Mouse (Mus musculus) liver, adult (tissue): ENCODE data around the gene Hspa12a.
A peak's percentile ranks its signal among the peaks of the same experiment; 100 is the strongest.

ENCODE experiments used
- GATA4 ChIP-seq: IDR thresholded peaks from 2 replicates; pipeline ENCODE4 v1.6.1; 2014; ENCODE audit warnings: mild to moderate bottlenecking, low read length; ENCODE audit not compliant: insufficient replicate concordance

Gene Hspa12a

DNA sequence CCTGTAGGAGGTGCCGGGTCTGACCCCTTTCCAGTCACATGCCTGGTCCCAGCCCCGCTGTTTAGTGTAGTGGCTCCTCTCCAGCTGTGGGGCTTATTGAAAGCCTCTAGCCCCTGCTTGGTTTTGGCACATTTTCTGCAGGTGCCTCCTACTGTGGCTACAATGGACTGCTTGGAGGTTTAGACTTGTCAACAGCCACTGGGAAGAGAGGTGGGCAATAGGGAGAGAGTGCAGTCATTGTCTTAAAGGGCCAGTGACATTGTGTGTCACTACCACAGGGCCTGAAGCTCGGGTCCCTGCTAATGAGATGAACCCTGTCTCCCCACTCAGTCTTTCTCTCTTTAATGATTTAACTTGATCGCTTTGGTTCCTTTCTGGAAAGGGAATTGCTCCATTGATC, 10.4 kb downstream of the Hspa12a start:
- no peak for TF ChIP-seq GATA4

DNA sequence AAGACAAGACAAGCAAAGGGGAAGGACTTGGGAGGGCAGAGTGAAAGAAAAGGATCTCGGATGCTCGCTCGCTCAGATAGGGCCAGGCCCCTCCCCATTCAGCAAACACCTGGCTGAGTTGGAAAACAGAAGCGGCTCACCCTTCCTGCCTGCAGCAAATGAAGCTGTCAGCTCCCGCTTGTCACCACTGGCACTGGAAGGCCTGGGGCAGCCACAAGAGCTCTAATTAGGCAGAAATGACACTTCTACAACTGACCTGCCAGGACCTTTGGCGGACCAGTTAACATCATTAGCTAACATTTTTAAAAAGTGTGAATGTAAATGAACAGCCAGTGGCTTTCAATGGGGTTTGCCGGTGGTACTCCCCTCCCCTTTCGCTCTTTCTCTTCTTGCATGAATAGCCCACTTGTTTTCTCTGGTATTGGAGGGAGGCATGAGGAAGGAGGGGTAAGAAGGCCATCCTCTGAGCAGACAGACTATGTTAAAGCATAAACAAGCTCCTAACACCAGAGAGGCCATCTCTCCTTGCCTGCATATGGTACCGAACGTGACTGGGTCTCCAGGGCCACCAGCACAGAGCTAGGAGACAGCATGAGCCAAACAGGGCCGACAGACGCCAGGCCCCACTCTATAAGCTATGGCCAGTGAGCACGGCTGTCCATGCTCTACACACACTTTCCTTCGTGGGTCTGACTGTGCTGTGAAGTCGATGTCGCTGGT, 12.2 kb downstream of the Hspa12a start:
- TF ChIP-seq GATA4, result no peak

DNA sequence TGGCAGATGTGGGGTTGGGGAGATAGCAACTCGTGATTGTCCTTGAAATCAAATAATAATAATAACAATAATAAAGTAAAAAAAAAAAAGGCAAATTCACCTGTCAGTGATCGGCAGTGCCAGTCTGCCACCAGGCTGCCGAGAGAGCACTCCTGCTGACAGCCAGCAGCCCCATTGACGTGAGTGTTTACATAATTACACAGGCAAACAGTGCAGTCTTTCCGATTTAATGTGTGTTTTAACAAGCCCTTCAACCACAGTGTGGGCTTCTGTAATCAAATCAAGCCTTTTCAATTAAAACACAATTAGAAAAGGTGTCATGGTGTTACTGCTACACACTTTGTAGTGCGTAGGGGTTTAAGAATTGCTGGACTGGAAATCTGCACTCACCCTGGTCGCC, 24.3 kb downstream of the Hspa12a start:
- no peak for TF ChIP-seq GATA4

DNA sequence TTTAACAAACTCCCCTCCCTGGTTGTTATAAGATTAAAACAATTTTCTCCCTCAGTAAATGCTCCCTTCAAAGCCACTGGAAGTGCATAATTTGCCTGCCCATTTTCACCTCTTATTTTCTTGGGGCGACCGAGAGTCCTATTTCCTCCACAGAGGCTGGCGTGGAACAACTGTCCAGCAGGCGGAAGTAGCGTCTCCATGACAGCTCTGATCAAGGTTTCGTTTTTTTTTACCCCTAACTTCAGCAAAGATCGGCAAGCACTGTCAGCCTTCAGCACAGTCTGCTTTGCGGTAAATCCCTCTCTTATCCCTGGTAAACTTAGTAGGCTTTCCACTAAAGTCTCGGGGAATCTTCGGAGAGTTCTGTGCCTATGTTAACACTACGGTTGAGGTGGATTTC, 24.9 kb downstream of the Hspa12a start:
- TF ChIP-seq GATA4, result no peak

DNA sequence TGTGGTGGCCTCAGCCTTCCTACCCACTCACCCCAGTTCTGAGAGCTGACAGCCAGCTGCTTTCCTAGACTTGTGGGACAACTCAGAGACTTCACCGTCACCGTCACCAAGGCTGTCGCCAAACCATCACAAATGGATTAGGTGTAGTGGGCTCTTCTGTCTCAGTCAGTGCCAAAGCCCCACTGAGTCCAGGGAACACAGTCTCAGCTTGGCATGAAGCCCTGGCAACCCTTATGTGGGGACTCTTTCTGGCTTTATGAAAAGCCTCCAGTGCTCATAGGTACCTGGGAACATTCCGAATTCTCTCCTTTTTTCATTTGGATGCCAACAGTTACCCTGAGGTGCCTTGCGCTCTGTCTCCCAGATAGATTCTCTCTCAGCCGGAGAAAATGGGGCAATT, 30.2 kb downstream of the Hspa12a start:
- TF ChIP-seq GATA4, result no peak

DNA sequence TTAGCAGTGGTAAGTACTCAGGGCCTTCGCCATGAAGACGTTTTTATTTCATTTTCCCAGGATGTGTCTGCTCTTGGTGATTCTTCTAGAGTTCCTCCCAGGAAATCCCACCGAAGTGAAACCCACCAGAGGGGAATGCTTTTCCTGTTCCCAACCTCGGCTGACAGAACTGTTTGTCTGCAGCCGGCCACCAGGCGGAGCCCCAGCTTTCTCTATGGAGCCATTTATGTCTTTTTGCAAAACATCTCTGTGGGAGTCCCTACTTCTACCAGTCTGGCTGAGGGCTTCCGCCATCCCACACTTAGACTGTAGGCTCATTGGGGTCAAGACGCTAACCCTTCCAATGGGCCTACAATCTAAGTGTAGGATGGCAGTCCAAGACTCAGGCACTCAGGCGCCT, 32.1 kb downstream of the Hspa12a start:
- TF ChIP-seq GATA4, result no peak

DNA sequence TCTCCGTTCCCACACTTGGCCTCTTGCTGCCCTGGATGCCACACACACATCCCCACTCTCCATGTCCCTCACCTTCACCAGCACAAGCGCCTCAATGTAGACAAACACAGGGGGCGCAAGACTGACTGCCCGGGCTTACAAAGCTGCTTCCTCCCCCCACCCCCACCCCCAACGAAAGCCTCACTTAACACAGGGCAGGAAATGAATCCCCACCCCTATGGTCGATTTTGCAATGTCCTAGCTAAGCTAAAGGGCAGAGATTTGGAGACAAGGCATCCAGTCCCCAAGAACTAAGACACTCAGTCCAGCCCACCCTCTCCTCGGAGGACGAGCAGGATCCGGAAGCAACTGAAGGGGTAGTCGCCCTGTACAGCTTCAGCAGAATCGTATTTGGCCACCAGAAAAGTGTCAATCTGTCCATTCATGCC, 32.5 kb downstream of the Hspa12a start:
- no peak for TF ChIP-seq GATA4

DNA sequence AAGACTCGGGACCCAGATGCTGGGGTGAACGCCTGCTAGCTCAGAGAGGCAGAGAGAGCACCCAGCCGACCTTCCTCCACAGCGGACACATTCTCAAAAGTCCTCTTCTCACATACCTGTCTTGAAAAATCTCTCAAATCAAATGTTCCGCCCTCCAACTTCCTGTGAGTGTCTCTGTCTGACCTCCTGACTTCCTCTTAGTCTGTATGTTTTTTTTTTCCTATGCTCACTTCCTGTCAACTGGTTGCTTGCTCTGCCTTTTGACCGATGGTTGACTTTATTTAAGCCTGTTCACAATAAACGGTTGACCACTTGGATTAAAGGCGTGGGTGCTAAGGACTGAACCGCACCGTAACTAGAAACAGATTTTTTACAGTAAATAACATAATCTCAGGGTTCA, 35.4 kb downstream of the Hspa12a start:
- TF ChIP-seq GATA4, result no peak

DNA sequence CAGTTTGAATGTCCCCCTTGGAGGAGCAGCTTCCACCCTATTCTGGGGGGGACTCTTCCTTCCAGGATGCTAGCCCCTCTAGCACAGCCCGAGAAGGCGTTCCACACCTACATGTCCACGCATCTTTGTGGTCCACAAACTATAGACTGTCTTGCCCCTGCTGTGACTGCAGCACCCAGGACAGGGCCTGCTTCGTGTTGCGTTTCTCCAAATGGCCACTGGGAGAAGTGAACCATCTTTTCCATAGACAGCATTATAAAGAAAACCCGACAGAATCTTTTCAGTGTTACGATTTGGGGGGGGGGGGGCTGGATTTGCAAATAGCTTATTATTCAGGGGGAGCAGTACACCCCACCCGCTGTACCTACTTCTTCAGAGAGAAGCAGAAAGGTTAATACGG, 36.8 kb downstream of the Hspa12a start:
- no peak for TF ChIP-seq GATA4

DNA sequence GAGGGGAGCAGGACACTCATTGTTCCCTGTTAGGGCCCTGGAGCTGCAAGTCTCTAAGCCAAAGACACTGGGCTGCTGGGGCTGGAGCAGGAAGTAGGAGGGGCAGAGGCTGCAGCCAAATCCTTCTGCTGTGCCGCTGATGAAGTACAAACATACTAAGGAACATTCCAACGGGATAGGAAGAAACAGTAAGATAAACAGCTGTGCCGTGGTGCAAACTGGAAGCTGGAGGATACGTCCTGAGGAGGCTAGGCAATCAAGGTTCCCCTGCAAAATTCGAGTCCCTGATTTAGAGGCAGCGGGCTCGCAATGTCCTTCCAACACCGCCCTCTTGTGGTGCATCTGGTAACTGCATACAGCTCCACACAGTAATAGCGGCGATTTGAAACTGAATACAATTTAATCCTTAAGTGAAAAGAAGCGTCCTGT, 39.5 kb downstream of the Hspa12a start:
- peak; percentile 77; the same call in 1 of the 2 replicates for TF ChIP-seq GATA4

DNA sequence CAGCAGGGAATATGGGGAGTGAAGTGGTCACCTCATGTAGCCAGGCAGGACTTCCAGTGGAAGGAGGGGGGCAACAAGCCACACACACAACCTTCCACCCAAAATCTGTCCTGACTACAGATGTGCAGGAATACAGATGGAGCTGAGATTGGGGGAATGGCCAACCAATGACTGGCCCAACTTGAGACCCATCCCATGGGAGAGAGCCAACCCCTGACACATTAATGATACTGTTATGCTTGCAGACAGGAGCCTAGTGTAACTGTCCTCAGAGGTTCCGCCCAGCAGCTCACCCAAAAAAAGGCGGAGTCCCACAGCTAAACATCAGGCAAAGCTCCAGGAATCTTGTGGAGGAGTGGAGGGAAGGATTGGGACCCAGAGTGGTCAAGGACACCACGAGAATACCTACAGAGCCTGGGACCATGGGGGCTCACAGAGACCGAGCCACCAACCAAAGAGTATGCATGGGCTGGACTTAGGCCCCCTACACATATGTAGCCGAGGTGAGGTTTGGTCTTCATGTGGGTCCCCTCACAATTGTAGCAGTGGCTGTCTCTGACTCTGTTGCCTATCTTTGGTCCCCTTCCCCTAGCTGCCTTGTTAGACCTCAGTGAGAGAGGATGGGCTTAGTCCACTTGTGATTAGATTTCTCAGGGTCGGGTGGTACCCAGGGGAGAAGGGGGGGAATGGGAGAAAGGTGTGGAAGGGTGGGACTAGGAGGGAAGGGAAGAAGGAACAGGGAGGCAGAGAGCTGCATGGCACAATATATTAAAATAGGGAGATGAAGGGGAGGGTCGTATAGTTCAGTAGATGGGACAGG, 40.2 kb downstream of the Hspa12a start:
- TF ChIP-seq GATA4, result no peak

DNA sequence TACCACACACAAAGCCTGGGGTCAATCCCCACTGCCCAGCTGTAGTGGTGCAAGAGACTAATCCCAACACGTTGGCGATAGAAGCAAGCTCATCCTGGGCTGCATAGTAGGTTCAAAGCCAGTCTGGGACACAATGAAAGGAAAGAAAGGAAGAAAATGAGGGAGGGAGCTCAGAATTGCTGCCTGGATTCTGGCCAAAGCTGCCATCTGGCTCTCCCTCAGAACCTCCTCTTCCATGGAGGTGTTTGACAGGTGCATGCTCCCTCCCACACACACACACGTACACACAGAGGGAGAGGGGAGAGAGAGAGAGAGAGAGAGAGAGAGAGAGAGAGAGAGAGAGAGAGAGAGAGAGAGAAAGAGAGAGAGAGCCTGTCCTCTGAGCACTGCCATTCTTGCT, 47.2 kb downstream of the Hspa12a start:
- no peak for TF ChIP-seq GATA4

DNA sequence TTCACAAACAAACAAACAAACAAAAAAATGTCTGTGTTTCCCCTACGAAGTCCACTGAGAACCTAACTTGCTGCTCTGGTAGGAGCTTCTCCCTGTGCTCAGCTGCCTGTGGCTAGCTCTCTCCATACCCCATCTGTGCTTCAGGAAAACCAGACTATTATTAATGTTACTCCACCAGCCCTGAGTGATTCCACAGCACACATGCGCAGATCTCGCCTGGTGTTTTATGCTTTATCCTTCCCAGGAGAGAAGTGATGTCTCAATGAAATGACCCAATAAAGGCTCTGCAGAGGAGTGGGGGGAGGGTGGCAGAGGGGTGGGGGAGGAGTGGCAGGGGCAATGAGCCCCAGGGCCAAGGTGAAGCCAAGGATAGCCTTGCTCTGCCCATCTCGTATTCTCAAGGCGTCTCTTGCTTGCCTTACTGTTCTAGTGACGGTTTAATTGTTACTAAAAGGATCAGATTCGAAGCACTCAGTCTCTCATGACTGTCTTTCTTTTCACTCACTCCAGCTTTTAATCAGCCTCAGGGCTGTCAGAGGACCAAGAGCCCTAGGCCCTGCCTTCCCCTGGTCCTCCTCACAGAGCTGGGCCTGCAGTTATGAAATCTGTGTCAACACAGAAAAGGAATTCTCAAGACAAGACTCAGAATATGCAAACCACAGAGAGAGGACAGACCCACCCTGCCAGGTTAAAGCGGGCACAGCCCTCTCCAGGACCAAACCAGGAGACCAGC, 54.0 kb downstream of the Hspa12a start:
- TF ChIP-seq GATA4, result no peak

DNA sequence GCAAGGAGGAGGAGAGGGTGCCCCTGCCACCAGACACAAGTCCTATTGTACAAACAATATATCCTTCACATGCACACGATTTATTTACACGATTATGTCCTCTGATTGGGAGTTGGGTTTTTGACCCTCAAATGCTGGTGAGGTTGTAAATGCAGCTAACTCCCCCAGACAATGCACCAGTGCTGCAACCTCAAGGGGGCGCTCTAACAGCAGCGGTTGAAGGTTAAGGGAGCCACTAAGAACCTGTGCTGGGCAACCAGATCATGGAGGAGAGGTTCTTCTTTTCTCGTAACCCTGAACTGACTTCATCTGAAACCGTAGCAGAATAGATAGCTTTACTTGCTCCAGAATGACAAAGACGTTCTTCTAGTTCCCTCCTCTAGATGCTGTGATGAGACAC, 57.0 kb downstream of the Hspa12a start:
- no peak for TF ChIP-seq GATA4

DNA sequence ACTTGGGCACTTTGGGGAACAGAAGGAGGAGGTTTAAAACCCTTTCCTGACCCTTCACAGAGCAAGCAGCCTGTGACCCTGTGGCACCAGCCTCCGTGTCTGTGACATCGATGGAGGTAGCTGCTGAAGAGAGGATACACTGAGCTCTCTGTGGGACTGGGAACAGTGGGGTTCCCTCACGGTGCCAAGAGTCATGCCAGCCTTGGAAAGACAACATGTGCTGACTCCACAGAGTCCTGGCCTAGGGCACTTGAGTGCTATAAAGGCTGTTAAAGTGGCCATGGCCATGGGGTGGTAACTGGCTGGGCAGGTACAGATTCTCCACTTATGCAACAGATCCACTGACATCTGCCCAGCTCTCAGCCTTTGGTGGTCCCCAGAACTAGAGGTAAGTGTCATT, 60.0 kb downstream of the Hspa12a start:
- no peak for TF ChIP-seq GATA4

DNA sequence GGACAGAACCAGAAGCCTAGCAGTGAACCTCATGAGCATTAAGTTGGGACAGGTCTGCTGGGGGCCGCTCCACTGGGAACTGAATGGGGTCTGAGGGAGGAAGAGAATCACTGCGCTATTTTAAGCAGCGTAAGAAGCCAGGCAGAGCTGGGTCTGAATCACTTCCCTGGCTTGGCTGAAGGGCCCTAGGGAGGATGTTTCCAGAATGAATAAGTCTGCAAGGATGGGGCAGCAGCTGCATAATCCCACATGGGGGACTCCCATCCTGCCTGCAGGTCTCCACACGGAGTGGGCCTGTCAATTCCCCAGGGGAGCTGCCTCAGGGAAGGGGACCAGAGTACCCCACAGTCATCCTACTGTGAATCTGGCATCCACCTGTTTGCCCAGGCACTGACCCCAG, 61.1 kb downstream of the Hspa12a start:
- TF ChIP-seq GATA4, result no peak
